Mouse (Mus musculus): Measurements from ENCODE around the gene Tecr.

DNA sequence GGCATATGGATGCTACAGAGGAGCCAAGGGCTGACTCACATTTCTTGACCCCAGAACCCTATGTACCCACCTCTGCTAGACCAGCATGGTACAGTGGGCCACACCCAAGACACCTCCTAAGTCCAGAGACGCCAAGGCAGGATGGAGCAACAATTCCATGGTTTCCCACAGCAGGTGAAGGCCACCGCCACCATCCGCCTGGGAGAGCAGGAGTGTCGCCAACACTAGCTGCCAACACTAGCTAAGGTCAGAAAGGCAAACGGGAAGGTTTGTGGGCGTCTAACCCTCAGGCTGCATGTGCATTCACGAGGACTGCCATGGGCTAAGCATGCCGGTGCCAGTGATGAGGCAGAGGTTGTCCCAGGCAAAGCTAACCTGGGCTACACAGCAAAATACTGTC lies 25.5 kb downstream of the Tecr start:
- no peak for TF ChIP-seq POLR2A (IDR thresholded peaks at IDR 0.05; ENCODE audit: low read depth, low read length)
- no peak for TF ChIP-seq CTCF (conservative IDR thresholded peaks at IDR 0.05; ENCODE audit: insufficient read depth, insufficient read length, low read depth, low read length)

Measured in kidney, adult 2 months (tissue).